Mouse (Mus musculus): ENCODE data around the gene 4930556J24Rik. TPM values are rescaled to one million over a fixed set of nuclear protein-coding genes. Genes with fewer than 3 reads are reported as not detected.
"Not testable (repeated sequence)": the region's sequence is repeated elsewhere in the genome, so short reads cannot be mapped to it uniquely, and the experiment has no call there.

4930556J24Rik gene
- total RNA-seq (2014; fragmentation: Nextera tagmentation) (not detected in 2 replicates), total RNA-seq (2017) (0.12 and 0.16 TPM in 2 replicates), polyA plus RNA-seq (2012) (not detected in 2 replicates)

- peaks cover 97% of the 10 kb centered on the region for H3K36me3 ChIP-seq (replicated peaks)
- H3K9me3 ChIP-seq (replicated peaks) = no peaks in the 10 kb centered on the region
- H3K27me3 ChIP-seq (ENCODE audit: insufficient read depth, low read length) = no peaks in the 10 kb centered on the region
- TF ChIP-seq GATA1 (IDR thresholded peaks at IDR 0.05; ENCODE audit: borderline replicate concordance, low read length) = no peak
- TF ChIP-seq CTCF (IDR thresholded peaks at IDR 0.05; ENCODE audit: low read depth, low read length) = no peak
- TF ChIP-seq GATA2 (IDR thresholded peaks at IDR 0.05; ENCODE audit: borderline replicate concordance, low read depth, low read length) = no peak
- TF ChIP-seq TAL1 (conservative IDR thresholded peaks at IDR 0.05; ENCODE audit: low read depth, low read length) = no peak
- TF ChIP-seq POLR2AphosphoS5 (IDR thresholded peaks at IDR 0.05; ENCODE audit: insufficient replicate concordance, low read depth, low read length) = no peak
- no peak within 1 kb of the TSS for H3K4me3 ChIP-seq (ENCODE audit: low read depth, low read length)
- H3K4me1 ChIP-seq (ENCODE audit: insufficient read depth, low read depth, low read length) = peaks cover 4% of the 10 kb centered on the region; the same call in 1 of the 2 replicates
- no peak for DNase-seq (ENCODE audit: low spot score)
- no peak for ATAC-seq (ENCODE audit: extremely low read depth, insufficient number of reproducible peaks, low FRiP score, poor library complexity, severe bottlenecking)
These were observed at the start of gene 4930556J24Rik for GRCm38 (mm10) chr11:3976678-3977077. Gene 4930556J24Rik (minus strand): TSS chr11:3976778.

- no peaks in the 10 kb centered on the region for H3K4me1 ChIP-seq (ENCODE audit: insufficient read depth, low read depth, low read length)
- DNase-seq (ENCODE audit: low spot score) = no peak
- no peak for ATAC-seq (ENCODE audit: extremely low read depth, insufficient number of reproducible peaks, low FRiP score, poor library complexity, severe bottlenecking)
- TF ChIP-seq CTCF (IDR thresholded peaks at IDR 0.05; ENCODE audit: low read depth, low read length) = no peak
- H3K27me3 ChIP-seq (ENCODE audit: insufficient read depth, low read length) = peaks cover 11% of the 10 kb centered on the region
- no peak overlapping the region for H3K4me3 ChIP-seq (ENCODE audit: low read depth, low read length)
- H3K36me3 ChIP-seq (replicated peaks) = no peaks in the 10 kb centered on the region
- H3K9me3 ChIP-seq (replicated peaks) = peaks cover 11% of the 10 kb centered on the region
These were observed 46.7 kb upstream of the 4930556J24Rik start for GRCm38 (mm10) chr11:4023321-4023720.

GRCm38 (mm10) chr11:4022111-4022510 lies 45.5 kb upstream of the 4930556J24Rik start:
- not testable (repeated sequence) for DNase-seq (ENCODE audit: low spot score); H3K4me1 ChIP-seq (ENCODE audit: insufficient read depth, low read depth, low read length); H3K4me3 ChIP-seq (ENCODE audit: low read depth, low read length); ATAC-seq (ENCODE audit: extremely low read depth, insufficient number of reproducible peaks, low FRiP score, poor library complexity, severe bottlenecking); H3K36me3 ChIP-seq (replicated peaks)
- H3K27me3 ChIP-seq (ENCODE audit: insufficient read depth, low read length) = peaks cover 11% of the 10 kb centered on the region
- H3K9me3 ChIP-seq (replicated peaks) = peaks cover 12% of the 10 kb centered on the region

- not testable (repeated sequence) for ATAC-seq (ENCODE audit: extremely low read depth, insufficient number of reproducible peaks, low FRiP score, poor library complexity, severe bottlenecking); H3K36me3 ChIP-seq (replicated peaks); H3K27me3 ChIP-seq (ENCODE audit: insufficient read depth, low read length); H3K4me3 ChIP-seq (ENCODE audit: low read depth, low read length); H3K4me1 ChIP-seq (ENCODE audit: insufficient read depth, low read depth, low read length); DNase-seq (ENCODE audit: low spot score)
- H3K9me3 ChIP-seq (replicated peaks) = peaks cover 18% of the 10 kb centered on the region
These were observed 39.2 kb upstream of the 4930556J24Rik start for GRCm38 (mm10) chr11:4015796-4016195.

GRCm38 (mm10) chr11:4012616-4013015 lies 36.0 kb upstream of the 4930556J24Rik start:
- DNase-seq (ENCODE audit: low spot score) = no peak
- Histone ChIP-seq H3K27me3 (ENCODE audit: insufficient read depth, low read length) (peaks cover 3% of the 10 kb centered on the region; the same call in 1 of the 2 replicates), H3K36me3 (replicated peaks) (no peaks in the 10 kb centered on the region), H3K4me3 (ENCODE audit: low read depth, low read length) (no peak overlapping the region), H3K9me3 (replicated peaks) (peaks cover 18% of the 10 kb centered on the region), H3K4me1 (ENCODE audit: insufficient read depth, low read depth, low read length) (no peaks in the 10 kb centered on the region)
- TF ChIP-seq CTCF (IDR thresholded peaks at IDR 0.05; ENCODE audit: low read depth, low read length) = no peak
- TF ChIP-seq GATA1 (IDR thresholded peaks at IDR 0.05; ENCODE audit: borderline replicate concordance, low read length) = no peak
- TF ChIP-seq TAL1 (conservative IDR thresholded peaks at IDR 0.05; ENCODE audit: low read depth, low read length) = no peak
- TF ChIP-seq GATA2 (IDR thresholded peaks at IDR 0.05; ENCODE audit: borderline replicate concordance, low read depth, low read length) = no peak
- TF ChIP-seq POLR2AphosphoS5 (IDR thresholded peaks at IDR 0.05; ENCODE audit: insufficient replicate concordance, low read depth, low read length) = no peak
- ATAC-seq (ENCODE audit: extremely low read depth, insufficient number of reproducible peaks, low FRiP score, poor library complexity, severe bottlenecking) = no peak

GRCm38 (mm10) chr11:4006462-4006861 lies 29.9 kb upstream of the 4930556J24Rik start:
- TF ChIP-seq GATA2 (IDR thresholded peaks at IDR 0.05; ENCODE audit: borderline replicate concordance, low read depth, low read length) (no peak), TAL1 (conservative IDR thresholded peaks at IDR 0.05; ENCODE audit: low read depth, low read length) (no peak), CTCF (IDR thresholded peaks at IDR 0.05; ENCODE audit: low read depth, low read length) (no peak), POLR2AphosphoS5 (IDR thresholded peaks at IDR 0.05; ENCODE audit: insufficient replicate concordance, low read depth, low read length) (no peak), GATA1 (IDR thresholded peaks at IDR 0.05; ENCODE audit: borderline replicate concordance, low read length) (no peak)
- no peak for DNase-seq (ENCODE audit: low spot score)
- H3K27me3 ChIP-seq (ENCODE audit: insufficient read depth, low read length) = peaks cover 10% of the 10 kb centered on the region
- H3K4me1 ChIP-seq (ENCODE audit: insufficient read depth, low read depth, low read length) = 0 out of 2 replicates have a peak, but pooled peaks cover 3% of the 10 kb centered on the region
- no peak overlapping the region for H3K4me3 ChIP-seq (ENCODE audit: low read depth, low read length)
- no peaks in the 10 kb centered on the region for H3K36me3 ChIP-seq (replicated peaks)
- no peaks in the 10 kb centered on the region for H3K9me3 ChIP-seq (replicated peaks)
- ATAC-seq (ENCODE audit: extremely low read depth, insufficient number of reproducible peaks, low FRiP score, poor library complexity, severe bottlenecking) = no peak

- ATAC-seq (ENCODE audit: extremely low read depth, insufficient number of reproducible peaks, low FRiP score, poor library complexity, severe bottlenecking) (no peak), DNase-seq (ENCODE audit: low spot score) (no peak)
These were observed 28.7 kb upstream of the 4930556J24Rik start for GRCm38 (mm10) chr11:4005220-4005805.

More at GRCm38 (mm10) chr11:4005220-4005805, 28.7 kb upstream of the 4930556J24Rik start:
- H3K36me3 ChIP-seq (replicated peaks) = no peaks in the 10 kb centered on the region
- no peak overlapping the region for H3K4me3 ChIP-seq (ENCODE audit: low read depth, low read length)
- peaks cover 9% of the 10 kb centered on the region for H3K27me3 ChIP-seq (ENCODE audit: insufficient read depth, low read length)
- 0 out of 2 replicates have a peak, but pooled peaks cover 3% of the 10 kb centered on the region for H3K4me1 ChIP-seq (ENCODE audit: insufficient read depth, low read depth, low read length)
- no peaks in the 10 kb centered on the region for H3K9me3 ChIP-seq (replicated peaks)
- TF ChIP-seq TAL1 (conservative IDR thresholded peaks at IDR 0.05; ENCODE audit: low read depth, low read length) (no peak), CTCF (IDR thresholded peaks at IDR 0.05; ENCODE audit: low read depth, low read length) (no peak), GATA1 (IDR thresholded peaks at IDR 0.05; ENCODE audit: borderline replicate concordance, low read length) (no peak), POLR2AphosphoS5 (IDR thresholded peaks at IDR 0.05; ENCODE audit: insufficient replicate concordance, low read depth, low read length) (no peak), GATA2 (IDR thresholded peaks at IDR 0.05; ENCODE audit: borderline replicate concordance, low read depth, low read length) (no peak)

Data from G1E (cell line).